Mouse (Mus musculus) hindbrain, embryonic 11.5 days (tissue): ENCODE results near the gene Btbd2. TPM values are rescaled to one million over a fixed set of nuclear protein-coding genes. Genes with fewer than 3 reads are reported as not detected.
A peak's percentile ranks its signal among the peaks of the same experiment; 100 is the strongest.

ENCODE experiments used
- ATAC-seq: fragments of 200-750 bp; cut with Nextera tagmentation; 2 replicates; pipeline ENCODE4 v1.8.0; 2017; ENCODE audit warnings: mild to moderate bottlenecking, moderate TSS enrichment, moderate library complexity; ENCODE audit not compliant: low FRiP score
- DNase-seq: peaks from one replicate; pipeline ENCODE4 v3.0.0-alpha.2; 2015; ENCODE audit warnings: low spot score
- H3K27ac ChIP-seq: fragments of 300-500 bp; sonication (generic); 2 replicates; pipeline ENCODE4 v1.5.1; 2014; ENCODE audit warnings: mild to moderate bottlenecking, low read depth, low read length
- H3K27me3 ChIP-seq: fragments of 300-500 bp; sonication (generic); 2 replicates; pipeline ENCODE4 v1.6.1; 2014; ENCODE audit warnings: mild to moderate bottlenecking, low read length, moderate library complexity, mixed read lengths; ENCODE audit not compliant: control insufficient read depth, insufficient read depth
- H3K36me3 ChIP-seq: fragments of 300-500 bp; sonication (generic); 2 replicates; pipeline ENCODE4 v1.6.1; 2014; ENCODE audit warnings: mild to moderate bottlenecking, low read length, moderate library complexity, mixed read lengths; ENCODE audit not compliant: control insufficient read depth, insufficient read depth
- H3K4me1 ChIP-seq: fragments of 300-500 bp; sonication (generic); replicated peaks from 2 replicates; pipeline ENCODE4 v1.6.1; 2014; ENCODE audit warnings: low read length, mixed read lengths; ENCODE audit not compliant: control insufficient read depth, insufficient read depth
- H3K4me2 ChIP-seq: fragments of 300-500 bp; sonication (generic); replicated peaks from 2 replicates; pipeline ENCODE4 v1.6.1; 2014; ENCODE audit warnings: mild to moderate bottlenecking, low read depth, low read length
- H3K4me3 ChIP-seq: fragments of 300-500 bp; sonication (generic); 2 replicates; pipeline ENCODE4 v1.5.1; 2014; ENCODE audit warnings: low read depth, low read length
- H3K9ac ChIP-seq: fragments of 300-500 bp; sonication (generic); 2 replicates; pipeline ENCODE4 v1.6.1; 2014; ENCODE audit warnings: low read depth, low read length
- H3K9me3 ChIP-seq: fragments of 300-500 bp; sonication (generic); 2 replicates; pipeline ENCODE4 v1.6.1; 2016; ENCODE audit warnings: low read length; ENCODE audit not compliant: control insufficient read depth
- WGBS: fragments of 180-500 bp; shearing (Covaris S2); extraction: QIAGEN DNeasy Blood & Tissue Kit; methylation state at CpG from one replicate; pipeline ENCODE4 v1.1.7; 2014; 5-methylcytosine and 5-hydroxymethylcytosine counted together
- polyA plus RNA-seq: library from polyadenylated mRNA; unstranded; fragments of >200 nt; fragmentation: Nextera tagmentation; extraction: Ambion mirVana; gene quantifications from 2 replicates; pipeline ENCODE4 v1.2.1, GENCODE M21; 2014

The Btbd2 gene
- polyA plus RNA-seq: 36.2 and 47.2 TPM in 2 replicates

DNA sequence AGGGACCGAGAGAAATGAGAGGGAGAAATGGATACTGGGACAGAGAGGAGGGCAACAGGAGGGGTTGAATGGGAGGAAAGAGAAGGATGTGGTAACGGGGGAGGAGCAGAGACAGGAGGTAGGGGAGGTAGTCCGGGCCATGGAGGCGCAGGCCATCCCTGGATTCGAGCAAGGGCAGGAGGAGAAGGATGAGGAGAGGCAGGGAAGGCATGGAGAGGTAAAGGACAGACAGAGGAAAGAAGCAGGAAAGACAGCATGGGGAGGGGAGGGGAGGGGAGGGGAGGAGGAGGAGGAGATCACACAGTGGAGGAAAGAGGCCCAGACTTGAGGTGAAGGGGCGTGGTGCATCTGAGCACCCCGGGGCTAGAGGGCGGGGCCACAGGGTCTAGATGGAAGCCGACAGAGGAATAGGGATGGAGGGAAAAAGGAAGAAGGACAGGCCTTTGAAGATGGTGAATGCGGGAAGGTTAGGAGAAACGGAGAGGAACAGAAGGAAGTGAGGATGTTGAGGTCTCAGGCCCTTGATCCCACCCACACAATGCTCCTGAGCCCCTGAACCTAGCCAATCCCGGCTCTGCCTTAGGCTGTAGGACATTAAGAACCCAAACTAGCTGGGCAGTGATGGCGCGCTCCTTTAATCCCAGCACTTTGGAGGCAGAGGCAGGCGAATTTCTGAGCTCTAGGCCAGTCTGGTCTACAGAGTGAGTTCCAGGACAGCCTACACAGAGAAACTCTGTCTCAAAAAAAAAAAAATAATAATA lies at the start of gene Btbd2:
TSS of gene Btbd2 (minus strand) at position 209 of the 761 bp plus-strand sequence.
- ATAC-seq: peak; percentile 52; the same call in 1 of the 2 replicates
- Histone ChIP-seq H3K4me3 (peak within 1 kb of the TSS; percentile 93), H3K4me2 (peak within 1 kb of the TSS; percentile 91), H3K27ac (peak within 1 kb of the TSS; percentile 80), H3K36me3 (no peaks in the 10 kb centered on the region), H3K27me3 (no peaks in the 10 kb centered on the region), H3K9ac (peak within 1 kb of the TSS; percentile 95), H3K4me1 (peaks cover 8% of the 10 kb centered on the region; the same call in 1 of the 2 replicates), H3K9me3 (no peaks in the 10 kb centered on the region)
- WGBS: 22% methylated on average over 14 of the region's 15 CpGs
- no peak for DNase-seq

DNA sequence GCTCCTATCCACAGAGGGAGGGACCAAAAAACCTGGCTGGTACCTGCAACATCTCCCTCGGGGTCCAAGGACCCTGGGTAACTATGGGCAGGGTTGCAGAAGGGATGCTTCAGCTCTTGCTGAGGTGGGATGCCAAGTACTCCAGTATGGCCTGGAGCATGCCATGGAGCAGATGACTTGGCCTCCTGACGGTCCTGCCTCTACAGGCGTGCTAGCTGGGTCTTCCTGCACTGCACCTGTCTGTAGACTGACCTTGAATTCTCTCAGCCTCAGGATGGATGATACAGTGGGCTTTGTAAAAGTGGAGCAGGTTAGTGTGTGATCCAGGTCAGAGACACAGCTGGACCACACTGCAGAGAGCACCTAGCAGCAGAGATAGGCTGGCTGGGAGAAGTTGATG lies 48.6 kb upstream of the Btbd2 start:
- Histone ChIP-seq H3K27ac (no peak overlapping the region), H3K36me3 (peaks cover 9% of the 10 kb centered on the region), H3K27me3 (no peaks in the 10 kb centered on the region), H3K4me2 (no peak overlapping the region), H3K4me1 (peaks cover 5% of the 10 kb centered on the region), H3K4me3 (no peak overlapping the region), H3K9ac (no peak overlapping the region), H3K9me3 (no peaks in the 10 kb centered on the region)
- DNase-seq (no peak), ATAC-seq (no peak)
- 89% methylated on average over 3 of the region's 3 CpGs for whole genome bisulfite sequencing

DNA sequence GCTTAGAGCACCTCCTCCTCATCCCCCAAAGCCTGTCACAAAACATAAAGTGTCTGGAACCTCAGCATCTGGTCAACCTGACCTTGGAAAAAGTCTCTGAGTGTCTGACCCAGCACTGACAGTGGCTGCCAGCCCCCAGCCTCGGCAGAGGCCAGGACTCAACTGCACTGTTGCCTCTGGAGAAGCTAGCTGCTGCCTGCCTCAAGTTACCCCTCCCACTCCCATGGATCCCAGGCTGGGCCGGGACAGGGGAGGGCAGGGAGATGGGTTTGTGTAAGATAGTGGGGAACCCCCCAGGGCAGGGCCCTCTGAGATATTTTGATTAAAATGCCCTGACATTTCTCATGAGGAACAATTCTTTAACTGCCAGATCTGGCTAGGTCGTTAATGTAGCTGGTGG lies 48.2 kb upstream of the Btbd2 start:
- Histone ChIP-seq H3K9ac (no peak overlapping the region), H3K4me1 (peaks cover 5% of the 10 kb centered on the region), H3K27ac (no peak overlapping the region), H3K4me2 (no peak overlapping the region), H3K4me3 (no peak overlapping the region), H3K27me3 (no peaks in the 10 kb centered on the region), H3K9me3 (no peaks in the 10 kb centered on the region), H3K36me3 (peaks cover 7% of the 10 kb centered on the region)
- DNase-seq (no peak), ATAC-seq (no peak)
- 73% methylated on average over 3 of the region's 3 CpGs for WGBS

DNA sequence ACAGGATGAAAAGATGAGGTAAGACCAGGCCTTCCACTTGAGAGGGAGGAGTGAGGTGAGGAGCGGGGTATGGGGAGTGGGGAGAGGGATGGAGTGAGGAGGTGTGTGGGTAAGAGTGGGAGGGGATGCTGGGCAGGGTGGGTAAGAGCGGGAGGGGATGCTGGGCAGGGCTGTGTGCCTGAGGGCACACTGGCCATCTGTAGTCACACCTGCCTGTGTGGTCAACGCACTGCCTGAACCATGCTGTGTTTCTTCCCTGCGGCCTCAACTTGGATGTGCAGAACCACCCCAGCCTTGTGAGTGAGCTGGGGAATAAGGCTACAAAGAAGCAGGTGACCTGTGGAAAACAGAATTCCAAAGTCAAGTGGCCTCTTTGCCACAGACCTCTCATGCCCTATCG lies 47.5 kb upstream of the Btbd2 start:
- Histone ChIP-seq H3K4me3 (no peak overlapping the region), H3K36me3 (peaks cover 4% of the 10 kb centered on the region), H3K27me3 (no peaks in the 10 kb centered on the region), H3K9ac (no peak overlapping the region), H3K4me1 (peaks cover 5% of the 10 kb centered on the region), H3K9me3 (no peaks in the 10 kb centered on the region), H3K27ac (no peak overlapping the region), H3K4me2 (no peak overlapping the region)
- DNase-seq (no peak), ATAC-seq (no peak)
- 86% methylated on average over 5 of the region's 5 CpGs for whole genome bisulfite sequencing

DNA sequence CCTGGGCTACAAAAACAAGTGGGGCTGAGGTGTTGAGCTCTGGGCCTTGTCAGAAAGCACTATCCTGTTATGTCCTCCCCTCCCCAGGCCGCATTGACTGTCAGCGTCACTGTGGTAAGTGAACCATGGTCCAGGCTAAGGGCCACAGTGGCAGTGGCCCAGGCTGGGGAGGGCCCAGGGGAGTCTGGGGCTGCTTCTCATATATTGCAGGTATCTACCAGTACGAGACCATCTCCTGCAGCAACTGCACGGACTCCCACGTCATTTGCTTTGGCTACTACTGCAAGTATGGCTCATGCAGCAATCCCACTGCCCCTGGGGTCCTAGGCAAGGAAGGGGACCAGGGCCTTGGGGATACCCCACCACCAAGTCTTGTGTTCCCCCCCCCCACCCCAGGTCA lies 46.8 kb upstream of the Btbd2 start:
- no peak overlapping the region for H3K27ac ChIP-seq
- no peaks in the 10 kb centered on the region; the same call in none of the 2 replicates for H3K36me3 ChIP-seq
- H3K4me2 ChIP-seq: no peak overlapping the region
- H3K9ac ChIP-seq: no peak overlapping the region; the same call in 1 of the 2 replicates
- no peaks in the 10 kb centered on the region for H3K9me3 ChIP-seq
- no peaks in the 10 kb centered on the region for H3K27me3 ChIP-seq
- no peak for ATAC-seq
- no peak for DNase-seq
- WGBS: 86% methylated on average over 5 of the region's 5 CpGs
- H3K4me1 ChIP-seq: peaks cover 5% of the 10 kb centered on the region
- no peak overlapping the region for H3K4me3 ChIP-seq

DNA sequence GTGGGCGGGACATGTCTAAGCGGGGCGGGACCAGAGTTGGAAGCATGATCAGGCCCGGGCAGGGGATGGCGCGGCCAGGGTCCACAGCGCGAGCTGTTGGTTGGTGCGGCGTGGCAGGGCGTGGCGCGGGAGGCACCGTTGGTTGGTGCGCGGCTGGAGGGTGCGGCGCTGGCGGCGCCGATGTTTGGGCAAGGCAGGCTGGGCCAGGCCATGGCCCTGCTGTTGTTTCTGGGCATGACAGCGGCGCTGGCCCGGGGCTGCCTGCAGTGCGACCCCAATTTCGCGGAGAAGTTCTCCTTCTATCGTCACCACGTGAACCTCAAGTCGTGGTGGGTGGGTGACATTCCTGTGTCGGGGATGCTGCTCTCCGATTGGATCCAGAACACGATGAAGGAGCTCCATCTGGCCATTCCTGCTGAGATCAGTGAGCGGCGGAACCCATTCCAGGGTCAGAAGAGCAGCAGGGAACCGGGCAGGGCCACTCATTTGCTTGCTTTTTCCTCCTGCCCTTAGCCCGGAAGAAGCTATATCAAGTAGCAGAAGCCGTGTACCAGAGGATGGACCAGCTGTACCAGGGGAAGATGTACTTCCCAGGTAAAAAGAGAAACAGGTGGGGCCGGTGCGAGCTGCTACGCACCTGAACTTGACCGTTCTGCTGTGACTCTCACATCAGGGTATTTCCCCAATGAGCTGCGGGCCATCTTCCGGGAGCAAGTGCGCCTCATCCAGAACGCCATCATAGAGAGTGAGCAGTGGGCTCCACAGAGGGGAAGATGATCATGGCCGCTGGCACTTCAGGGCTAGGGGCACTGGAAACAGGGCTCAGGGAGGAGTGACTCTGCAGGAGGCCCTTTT lies 45.9 kb upstream of the Btbd2 start:
- Histone ChIP-seq H3K4me1 (peaks cover 5% of the 10 kb centered on the region), H3K27me3 (no peaks in the 10 kb centered on the region), H3K4me3 (peak overlapping the region; percentile 66), H3K36me3 (0 out of 2 replicates have a peak, but pooled peaks cover 2% of the 10 kb centered on the region), H3K27ac (peak overlapping the region; percentile 75), H3K4me2 (peak overlapping the region; percentile 81), H3K9me3 (no peaks in the 10 kb centered on the region), H3K9ac (peak overlapping the region; percentile 66)
- DNase-seq: peak; percentile 91
- 2% methylated on average over 47 of the region's 47 CpGs for WGBS
- peak; percentile 89 for ATAC-seq

DNA sequence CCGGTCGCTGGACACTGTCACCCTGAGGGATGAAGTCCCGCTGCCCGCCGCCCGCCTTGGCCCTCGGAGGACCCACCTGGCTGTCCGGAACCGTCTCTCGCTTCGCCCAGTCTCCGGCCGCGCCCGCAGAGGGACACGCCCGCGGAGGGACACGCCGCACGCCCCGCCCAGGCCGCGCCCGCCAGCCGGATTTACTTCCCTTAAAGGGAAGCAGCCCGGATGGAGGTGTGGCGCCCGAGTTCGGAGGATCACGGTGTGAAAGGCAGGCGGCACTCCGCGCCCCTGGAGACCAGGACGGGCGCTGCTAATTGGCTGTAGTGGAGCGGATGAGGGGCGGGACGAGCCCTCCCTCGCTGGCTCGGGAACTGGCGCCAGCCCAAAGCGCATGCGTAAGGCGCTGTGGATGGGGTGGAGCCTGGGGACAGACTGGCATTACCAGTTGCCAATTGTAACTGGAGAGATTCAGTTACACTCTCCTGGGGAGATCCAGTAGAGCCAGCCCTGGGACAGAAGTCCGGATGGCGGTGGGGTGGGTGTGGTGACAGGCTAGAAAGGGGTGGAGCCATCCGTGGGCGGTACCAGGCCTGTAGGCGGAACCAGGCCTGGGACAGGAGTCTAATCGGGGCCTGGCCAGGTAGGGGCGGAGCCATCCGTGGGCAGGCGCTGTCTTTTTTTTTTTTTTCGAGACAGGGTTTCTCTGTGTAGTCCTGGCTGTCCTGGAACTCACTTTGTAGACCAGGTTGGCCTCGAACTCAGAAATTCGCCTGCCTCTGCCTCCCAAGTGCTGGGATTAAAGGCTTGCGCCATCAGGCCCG lies 45.1 kb upstream of the Btbd2 start, which contains the start of the genes Mob3a and Izumo4:
TSS of gene Mob3a (minus strand) at position 257 of the 815 bp plus-strand sequence.
TSS of gene Izumo4 (plus strand) at position 464 of the 815 bp plus-strand sequence.
- Histone ChIP-seq H3K4me1 (peaks cover 5% of the 10 kb centered on the region), H3K4me3 (peak within 1 kb of the TSS; percentile 66), H3K9ac (peak within 1 kb of the TSS; percentile 74), H3K27ac (peak within 1 kb of the TSS; percentile 75), H3K4me2 (peak within 1 kb of the TSS; percentile 81), H3K27me3 (no peaks in the 10 kb centered on the region), H3K36me3 (0 out of 2 replicates have a peak, but pooled peaks cover 2% of the 10 kb centered on the region), H3K9me3 (no peaks in the 10 kb centered on the region)
- peak; percentile 97 for ATAC-seq
- peak; percentile 99 for DNase-seq
- under 1% methylated on average over 59 of the region's 59 CpGs for WGBS

DNA sequence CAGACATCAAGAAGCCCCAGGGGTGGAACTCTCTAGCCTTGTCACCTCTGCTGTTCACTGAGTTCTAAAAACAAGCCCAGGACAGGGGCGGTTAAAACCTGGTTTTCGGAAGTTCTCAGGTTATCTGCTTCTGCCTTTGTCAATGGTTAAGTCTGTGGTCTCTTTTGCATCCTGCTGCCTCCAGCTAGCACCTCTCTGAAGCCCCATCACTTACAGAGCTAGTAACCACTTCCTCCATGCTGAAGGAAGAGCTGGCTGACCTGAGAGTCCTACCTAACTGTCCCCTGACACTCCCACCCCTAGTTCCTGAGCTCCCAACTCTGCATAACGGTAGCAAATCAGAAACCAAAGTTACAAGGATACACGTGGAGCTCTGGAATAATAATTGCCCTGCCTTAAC lies 43.9 kb upstream of the Btbd2 start:
- Histone ChIP-seq H3K36me3 (0 out of 2 replicates have a peak, but pooled peaks cover 2% of the 10 kb centered on the region), H3K4me1 (peaks cover 5% of the 10 kb centered on the region), H3K4me2 (peak overlapping the region; percentile 81), H3K27me3 (no peaks in the 10 kb centered on the region), H3K27ac (no peak overlapping the region), H3K9ac (0 out of 2 replicates have a peak overlapping the region, but pooled peaks have one; percentile 19), H3K4me3 (peak overlapping the region; percentile 66), H3K9me3 (no peaks in the 10 kb centered on the region)
- ATAC-seq (no peak), DNase-seq (no peak)
- WGBS: 53% methylated on average over 4 of the region's 4 CpGs
